Mouse (Mus musculus) embryo, embryonic 11.5 days (tissue): ENCODE data around the gene Chst7.

ENCODE experiments used
- DNase-seq: peaks from one replicate; pipeline ENCODE4 v3.0.0-alpha.2; 2012; ENCODE audit warnings: low read depth, low spot score

The Chst7 gene

GRCm38 (mm10) chrX:20059381-20059971, at the start of gene Chst7:
Gene Chst7, plus strand, starts transcription at chrX:20059560.
- peak; percentile 37 for DNase-seq

- no peak for DNase-seq
These were observed 47.1 kb upstream of the Chst7 start for GRCm38 (mm10) chrX:20012211-20012610.

GRCm38 (mm10) chrX:20020942-20021341, 38.4 kb upstream of the Chst7 start:
- no peak for DNase-seq

- DNase-seq: no peak
These were observed 872 bp downstream of the Chst7 start for GRCm38 (mm10) chrX:20060096-20060768.

- DNase-seq: no peak
These were observed 1.5 kb downstream of the Chst7 start for GRCm38 (mm10) chrX:20060769-20061315.

GRCm38 (mm10) chrX:20061764-20062480, 2.6 kb downstream of the Chst7 start:
- no peak for DNase-seq

GRCm38 (mm10) chrX:20066636-20067035, 7.3 kb downstream of the Chst7 start:
- no peak for DNase-seq

- no peak for DNase-seq
These were observed 10.8 kb downstream of the Chst7 start for GRCm38 (mm10) chrX:20070196-20070595.

- no peak for DNase-seq
These were observed 58.4 kb downstream of the Chst7 start for GRCm38 (mm10) chrX:20117717-20118116.

- no peak for DNase-seq
These were observed 66.1 kb downstream of the Chst7 start for GRCm38 (mm10) chrX:20125481-20125880.

- no peak for DNase-seq
These were observed 69.6 kb downstream of the Chst7 start for GRCm38 (mm10) chrX:20128951-20129350.

GRCm38 (mm10) chrX:20129466-20129865, 70.1 kb downstream of the Chst7 start:
- no peak for DNase-seq
